Mouse (Mus musculus): ENCODE results near the gene Acap3.

The Acap3 gene

DNA sequence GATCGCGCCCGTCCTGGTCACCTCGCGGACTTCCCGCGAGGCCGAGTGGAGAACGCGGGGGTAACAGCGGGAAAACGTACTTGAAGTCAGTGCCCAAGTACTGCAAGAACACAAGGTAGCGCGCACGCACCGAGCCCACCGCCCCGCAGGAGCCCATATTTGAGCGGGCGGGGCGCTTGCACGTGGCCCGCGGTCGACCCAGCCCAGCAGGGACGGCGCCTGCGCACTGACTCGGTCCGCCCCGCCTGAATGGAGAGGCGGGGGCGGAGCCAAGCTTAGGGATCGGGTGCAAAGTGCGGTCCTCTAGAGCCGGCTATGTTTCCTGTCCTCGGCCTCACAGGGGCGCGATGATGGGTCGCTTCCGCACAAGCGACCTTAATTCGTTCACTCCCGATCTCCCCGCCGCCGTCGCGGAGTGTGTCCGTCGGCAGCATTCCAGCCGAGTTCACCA, at the start of gene Acap3, which contains the start of gene Pusl1:
TSS of gene Acap3 (plus strand) at position 272 of the 451 bp plus-strand sequence.
TSS of gene Pusl1 (minus strand) at position 231 of the 451 bp plus-strand sequence.
- peak; percentile 93 to 97 for DNase-seq

- DNase-seq = peak; percentile 73 to 77
Measured at GRCm38 (mm10) chr4:155843231-155843630, 48.4 kb upstream of the Acap3 start.

GRCm38 (mm10) chr4:155846871-155847578, 44.6 kb upstream of the Acap3 start, which contains the start of gene Dvl1:
Gene Dvl1 (plus strand): TSS chr4:155847402.
- peak; percentile 85 to 89 for DNase-seq

DNA sequence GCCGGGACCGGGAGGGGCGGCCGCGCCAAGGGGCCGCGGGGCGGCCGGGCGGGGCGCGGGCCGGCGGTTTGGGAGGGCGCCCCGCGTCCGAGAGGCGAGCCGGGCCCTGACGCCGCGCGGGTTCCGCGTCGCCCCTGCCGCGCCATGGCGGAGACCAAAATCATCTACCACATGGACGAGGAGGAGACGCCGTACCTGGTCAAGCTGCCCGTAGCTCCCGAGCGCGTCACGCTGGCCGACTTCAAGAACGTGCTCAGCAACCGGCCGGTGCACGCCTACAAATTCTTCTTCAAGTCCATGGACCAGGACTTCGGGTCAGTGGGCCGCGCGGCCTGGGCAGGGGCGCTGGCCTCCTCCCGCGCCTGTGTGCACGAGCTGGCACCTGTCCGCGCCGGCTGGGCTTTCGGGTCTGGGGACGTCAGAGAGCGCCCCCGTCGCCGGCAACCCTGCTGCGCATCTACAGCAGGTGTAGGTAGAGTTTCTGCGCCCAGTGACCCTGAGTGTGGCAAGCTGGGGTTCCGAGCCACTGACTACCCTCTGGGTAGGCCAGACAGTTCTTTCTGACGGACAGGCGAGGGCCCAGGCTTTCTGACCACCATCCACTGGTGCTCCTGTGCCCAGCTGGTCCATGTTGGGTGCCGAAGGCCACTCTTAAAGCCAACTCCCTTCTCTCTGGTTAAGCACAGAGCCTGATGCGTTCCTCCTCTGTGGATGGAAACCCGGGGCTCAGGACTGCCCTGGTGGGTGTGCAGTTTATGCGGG, 43.9 kb upstream of the Acap3 start:
- peak; percentile 62 to 69 for DNase-seq

DNA sequence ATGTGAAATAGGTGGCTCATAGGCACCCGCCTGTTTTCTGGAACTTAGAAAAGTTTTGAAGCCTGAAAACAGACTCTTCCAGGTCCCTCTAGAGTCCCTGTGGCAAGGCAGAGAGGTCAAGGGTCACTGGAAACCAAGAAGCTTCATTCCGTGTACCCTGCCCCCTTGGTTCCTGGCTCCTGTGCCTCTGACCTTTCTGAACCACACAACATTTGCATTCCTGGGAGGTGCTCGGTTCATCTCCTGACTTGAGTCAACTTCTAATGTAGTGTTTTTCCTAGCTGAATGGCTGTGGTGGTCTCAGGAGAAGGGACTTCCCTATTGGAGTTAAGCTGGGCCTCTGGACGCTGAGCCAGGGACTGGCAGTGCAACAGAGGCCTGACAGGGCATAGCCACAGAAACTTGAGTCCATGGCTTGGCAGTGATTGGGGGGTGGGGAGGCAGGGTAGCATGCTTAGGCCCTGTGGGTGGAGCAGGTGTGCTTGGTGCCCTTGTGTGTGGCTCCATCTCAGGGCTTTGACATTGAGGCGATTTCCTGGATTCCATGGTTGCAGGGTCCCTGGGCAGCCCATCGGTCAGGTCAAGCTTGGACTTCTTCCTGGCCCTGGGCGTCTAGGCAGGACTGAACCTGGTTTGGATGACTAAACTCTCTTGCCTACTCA, 43.1 kb upstream of the Acap3 start:
- DNase-seq = peak; percentile 77 to 82

DNA sequence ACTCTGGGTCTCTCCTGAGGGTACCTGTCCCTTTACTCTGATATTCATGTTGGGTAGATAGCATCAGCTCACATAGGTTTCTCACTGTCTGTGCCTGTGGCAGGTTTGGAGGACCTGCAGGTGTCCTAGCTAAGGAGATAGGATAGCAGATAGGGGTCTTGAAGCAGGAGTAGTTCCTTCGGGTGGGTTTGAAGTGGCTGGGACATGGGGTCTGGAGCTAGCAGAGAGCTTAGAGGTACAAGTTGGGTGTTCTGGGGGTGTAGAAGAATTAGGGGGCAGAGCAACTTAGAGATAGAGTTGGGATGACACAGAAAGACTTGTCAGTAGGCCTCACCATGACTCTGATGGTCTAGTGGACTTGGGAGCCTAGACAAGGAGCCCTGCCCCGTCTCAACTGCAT, 42.2 kb upstream of the Acap3 start:
- no peak for DNase-seq

DNA sequence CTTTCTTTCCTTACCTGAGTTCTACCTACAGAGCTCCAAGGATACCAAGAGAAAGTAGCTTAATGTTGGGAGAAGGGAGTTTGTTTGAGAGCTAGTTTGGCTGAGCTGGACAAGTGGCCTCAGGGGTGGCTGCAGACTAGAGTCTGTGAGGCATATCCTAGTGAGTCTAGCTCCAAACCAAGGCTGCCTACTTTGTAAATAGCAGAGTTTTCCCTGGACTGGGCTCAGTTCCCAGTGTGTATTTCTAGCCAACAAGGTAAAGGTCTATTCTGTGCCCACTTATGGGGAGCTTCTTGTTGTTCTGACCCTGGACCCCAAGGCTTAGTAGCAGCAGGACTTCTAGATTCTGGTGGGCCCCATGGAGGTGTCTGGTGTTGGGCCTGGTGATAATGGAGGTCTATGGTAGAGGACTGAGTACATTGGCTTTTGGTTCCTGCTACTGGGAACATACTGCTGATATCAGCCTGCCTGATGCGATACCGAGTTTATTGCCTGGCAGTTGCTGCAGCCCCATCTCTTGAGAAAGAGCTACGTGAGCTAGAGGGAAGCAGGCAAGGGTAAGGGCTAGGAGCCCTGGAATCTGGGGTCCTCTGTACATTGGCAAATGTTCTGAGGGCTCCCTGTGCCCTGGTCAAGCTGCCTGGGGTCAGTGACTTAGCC, 41.7 kb upstream of the Acap3 start:
- DNase-seq = peak; percentile 61 to 68

DNA sequence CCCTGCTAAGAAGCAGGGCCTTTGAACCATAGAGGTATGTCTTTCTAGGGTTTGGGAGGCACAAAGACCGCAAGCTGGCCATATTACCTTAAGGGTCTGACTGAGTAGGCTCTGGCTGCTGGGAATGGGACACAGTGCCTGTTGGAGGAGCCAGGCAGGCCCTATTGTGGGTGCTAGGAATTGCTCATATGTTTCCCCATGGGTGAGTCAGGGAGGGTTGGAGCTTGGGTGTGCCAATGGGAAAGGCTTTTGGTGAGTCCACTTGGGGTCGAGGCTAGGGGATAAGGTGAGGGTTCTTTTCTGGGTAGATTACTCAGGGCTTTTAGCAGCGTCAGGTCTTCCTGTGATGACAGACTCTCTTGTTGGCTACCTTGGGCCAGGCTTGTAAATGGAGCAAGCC, 40.3 kb upstream of the Acap3 start:
- DNase-seq = no peak

GRCm38 (mm10) chr4:155851951-155852411, 39.6 kb upstream of the Acap3 start:
- peak; percentile 62 to 73 for DNase-seq

GRCm38 (mm10) chr4:155853421-155853820, 38.2 kb upstream of the Acap3 start:
- DNase-seq = no peak

GRCm38 (mm10) chr4:155854991-155855390, 36.6 kb upstream of the Acap3 start:
- no peak for DNase-seq

DNA sequence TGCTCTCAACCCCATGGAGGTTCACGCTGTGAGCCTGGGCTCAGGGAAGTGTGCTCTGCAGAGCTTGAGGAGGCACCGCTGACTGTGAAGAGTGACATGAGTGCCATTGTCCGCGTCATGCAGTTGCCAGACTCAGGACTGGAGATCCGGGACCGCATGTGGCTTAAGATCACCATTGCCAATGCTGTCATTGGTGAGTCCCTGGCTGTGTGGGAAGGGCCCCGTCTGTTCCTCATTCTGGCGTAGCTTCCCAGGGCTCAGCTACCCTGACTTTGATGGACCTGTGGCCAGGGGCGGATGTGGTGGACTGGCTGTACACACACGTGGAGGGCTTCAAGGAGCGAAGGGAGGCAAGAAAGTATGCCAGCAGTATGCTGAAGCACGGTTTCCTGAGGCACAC, 35.6 kb upstream of the Acap3 start:
- DNase-seq = no peak

DNA sequence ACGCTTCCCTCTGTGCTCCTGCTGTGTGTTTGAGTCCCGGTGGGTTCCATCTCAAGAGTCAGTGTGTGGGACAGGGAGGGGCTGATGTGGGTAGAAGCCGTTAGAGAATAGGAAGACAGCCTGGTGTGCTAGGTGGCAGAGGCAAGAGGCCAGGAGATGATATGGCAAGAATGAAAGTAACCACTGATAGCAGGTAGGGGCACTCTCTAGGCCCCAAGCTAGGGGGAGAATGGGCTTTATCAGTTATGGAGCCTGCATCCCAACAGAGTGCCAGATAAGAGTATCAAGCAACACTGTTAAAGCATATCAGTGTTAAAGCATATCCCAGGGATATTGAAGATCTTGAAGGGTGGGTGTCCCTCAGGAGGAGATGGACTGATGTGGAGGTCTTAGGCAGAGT, 34.7 kb upstream of the Acap3 start:
- DNase-seq = no peak

- no peak for DNase-seq
Measured at GRCm38 (mm10) chr4:155859318-155859717, 32.3 kb upstream of the Acap3 start.

DNA sequence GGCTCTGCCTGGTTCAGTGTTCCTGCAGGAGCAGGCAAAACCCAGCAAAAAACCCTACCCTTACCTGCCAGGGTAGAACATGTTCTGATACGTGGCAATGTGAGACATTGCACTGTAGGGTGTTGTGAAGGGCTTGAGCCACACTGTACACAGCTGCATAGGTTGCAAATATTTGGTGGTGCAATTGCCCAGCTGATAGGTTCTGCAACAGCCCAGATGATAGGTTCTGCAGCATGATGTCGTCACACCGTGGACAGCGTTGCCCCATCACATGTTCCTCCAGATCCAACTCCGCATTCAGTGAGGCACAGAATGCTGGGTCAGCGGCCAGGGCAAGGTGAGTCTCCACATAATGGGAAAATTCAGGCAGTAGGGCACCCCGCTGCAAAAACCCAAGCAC, 29.8 kb upstream of the Acap3 start:
- DNase-seq = no peak

- no peak for DNase-seq
Measured at GRCm38 (mm10) chr4:155863001-155863400, 28.6 kb upstream of the Acap3 start, which contains the start of gene Tas1r3. Gene Tas1r3 (minus strand): TSS chr4:155863362.

DNA sequence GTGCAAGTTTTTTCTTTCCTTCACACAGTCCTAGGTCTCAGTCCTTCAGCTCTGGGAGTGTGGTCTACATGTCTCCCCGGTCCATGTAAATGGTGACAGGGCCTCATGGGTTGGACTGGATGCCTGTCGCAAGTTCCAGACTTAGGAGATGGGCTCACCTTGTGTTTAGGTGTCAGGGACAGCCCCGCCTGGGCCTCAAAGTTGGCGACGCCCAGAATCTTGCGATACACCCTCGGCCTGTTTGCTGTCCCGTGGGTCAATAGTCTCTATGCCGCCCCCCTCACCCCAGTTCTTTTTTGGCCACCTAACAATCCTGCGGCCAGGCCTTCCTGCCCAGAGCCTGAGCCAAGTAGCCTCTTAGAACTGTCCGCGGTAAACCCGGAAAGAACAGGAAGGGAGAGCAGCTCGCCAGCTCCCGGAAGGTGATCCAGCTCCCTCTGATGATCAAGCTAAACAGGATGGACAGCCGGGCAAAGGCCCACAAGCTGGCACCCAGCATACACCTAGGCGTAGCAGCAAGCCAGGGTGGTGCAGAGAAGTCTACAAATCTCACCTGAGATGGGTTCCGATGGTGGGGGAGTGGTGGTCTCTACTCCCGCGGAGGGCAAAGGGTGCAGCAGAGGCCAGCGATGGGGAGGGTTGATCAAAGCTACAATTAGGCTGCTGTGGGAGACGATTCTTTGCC, 22.9 kb upstream of the Acap3 start:
- DNase-seq = peak in 1 of 2 experiments; percentile 52

DNA sequence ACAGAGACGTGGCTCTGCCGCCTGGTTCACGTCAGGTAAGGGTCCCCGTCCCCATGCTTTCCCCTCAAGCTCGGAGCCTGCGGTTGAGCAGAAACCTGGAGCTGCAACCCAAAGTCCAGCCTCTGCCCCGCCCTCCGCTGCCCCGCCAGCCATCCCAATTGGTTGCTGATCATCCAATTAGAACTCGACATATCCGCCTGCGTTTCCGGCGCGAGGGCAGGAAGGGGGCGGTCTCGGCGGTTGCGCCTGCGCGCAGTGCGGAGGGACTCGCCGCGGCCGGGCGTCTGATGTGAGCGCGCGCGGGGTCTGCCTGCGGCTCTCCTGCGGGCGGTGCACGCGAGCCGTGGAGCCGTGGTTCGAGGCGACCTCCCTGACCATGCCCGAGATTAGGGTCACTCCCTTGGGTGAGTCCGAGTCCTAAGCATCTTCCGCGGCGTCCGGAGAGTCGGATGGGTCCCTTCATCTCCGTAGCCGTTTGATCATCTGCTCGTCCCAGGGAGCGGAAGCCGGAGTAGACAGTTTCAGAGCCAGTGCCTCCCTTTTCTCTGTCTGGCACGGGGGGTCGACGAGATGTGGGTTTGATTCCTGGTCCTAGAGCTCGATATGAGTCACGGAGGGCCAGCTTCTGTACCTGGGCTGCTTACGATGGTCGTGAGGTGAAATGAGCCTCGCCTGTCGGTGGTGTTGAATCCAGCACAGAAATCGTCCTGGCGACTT, 22.1 kb upstream of the Acap3 start, which contains the start of the genes Cptp and Ints11:
TSS of gene Cptp (minus strand) at position 124 of the 717 bp plus-strand sequence.
TSS of gene Ints11 (plus strand) at position 230 of the 717 bp plus-strand sequence.
- DNase-seq = peak; percentile 97

- no peak for DNase-seq
Measured at GRCm38 (mm10) chr4:155871404-155871803, 20.2 kb upstream of the Acap3 start.

- no peak for DNase-seq
Measured at GRCm38 (mm10) chr4:155883587-155883986, 8.0 kb upstream of the Acap3 start.

DNA sequence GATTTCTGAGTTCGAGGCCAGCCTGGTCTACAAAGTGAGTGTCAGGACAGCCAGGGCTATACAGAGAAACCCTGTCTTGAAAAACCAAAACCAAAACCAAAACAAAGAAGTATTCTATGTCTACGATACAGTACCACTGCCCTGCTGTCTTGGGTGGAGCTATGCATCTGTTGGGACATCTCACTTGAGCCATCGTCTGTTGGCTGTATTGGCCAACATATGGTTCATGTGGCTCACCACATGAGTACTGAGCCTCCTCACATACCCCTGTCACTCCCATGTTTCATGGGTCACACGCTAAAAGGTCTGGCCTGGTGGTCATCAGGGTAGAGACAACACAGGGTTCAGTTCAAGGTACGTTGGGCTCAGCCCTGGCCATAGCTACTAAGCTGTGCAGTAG, 5.3 kb upstream of the Acap3 start:
- no peak for DNase-seq

Measured in kidney, adult 8-10 months (tissue).